Mouse (Mus musculus): ENCODE measurements around the gene Smyd4.

Gene Smyd4

GRCm38 (mm10) chr11:75421375-75422012, 73.3 kb downstream of the Smyd4 start:
- DNase-seq: peak; percentile 64

GRCm38 (mm10) chr11:75422013-75422792, 74.0 kb downstream of the Smyd4 start, which contains the start of gene Serpinf1:
Gene Serpinf1 (minus strand): TSS chr11:75422701.
- DNase-seq: peak; percentile 67

- DNase-seq: no peak
These were observed 74.9 kb downstream of the Smyd4 start for GRCm38 (mm10) chr11:75423091-75423490.

- no peak for DNase-seq
These were observed 75.8 kb downstream of the Smyd4 start for GRCm38 (mm10) chr11:75424033-75424432.

GRCm38 (mm10) chr11:75424459-75424858, 76.2 kb downstream of the Smyd4 start:
- DNase-seq: no peak

- no peak for DNase-seq
These were observed 80.9 kb downstream of the Smyd4 start for GRCm38 (mm10) chr11:75429019-75429705.

GRCm38 (mm10) chr11:75431307-75431706, 83.1 kb downstream of the Smyd4 start:
- DNase-seq: no peak

- no peak for DNase-seq
These were observed 85.9 kb downstream of the Smyd4 start for GRCm38 (mm10) chr11:75434138-75434537.

GRCm38 (mm10) chr11:75438194-75438593, 90.0 kb downstream of the Smyd4 start:
- no peak for DNase-seq

- no peak for DNase-seq
These were observed 90.6 kb downstream of the Smyd4 start for GRCm38 (mm10) chr11:75438804-75439203.

- no peak for DNase-seq
These were observed 91.1 kb downstream of the Smyd4 start, which contains the start of gene Serpinf2 for GRCm38 (mm10) chr11:75439363-75439762. Gene Serpinf2 (minus strand): TSS chr11:75439591.

- no peak for DNase-seq
These were observed 91.7 kb downstream of the Smyd4 start for GRCm38 (mm10) chr11:75439951-75440350.

GRCm38 (mm10) chr11:75441034-75441433, 92.8 kb downstream of the Smyd4 start:
- no peak for DNase-seq

GRCm38 (mm10) chr11:75441601-75442000, 93.4 kb downstream of the Smyd4 start:
- DNase-seq: no peak

- peak; percentile 4 for DNase-seq
These were observed 95.5 kb downstream of the Smyd4 start for GRCm38 (mm10) chr11:75443711-75444110.

GRCm38 (mm10) chr11:75448575-75448974, 100.3 kb downstream of the Smyd4 start:
- no peak for DNase-seq

GRCm38 (mm10) chr11:75449695-75450094, 101.5 kb downstream of the Smyd4 start:
- DNase-seq: no peak

- DNase-seq: no peak
These were observed 102.2 kb downstream of the Smyd4 start for GRCm38 (mm10) chr11:75450304-75450908.

GRCm38 (mm10) chr11:75450936-75451335, 102.7 kb downstream of the Smyd4 start:
- no peak for DNase-seq

GRCm38 (mm10) chr11:75452081-75452480, 103.8 kb downstream of the Smyd4 start:
- DNase-seq: no peak

- DNase-seq: no peak
These were observed 104.8 kb downstream of the Smyd4 start for GRCm38 (mm10) chr11:75452812-75453557.
